Mouse (Mus musculus): ENCODE results near the gene Lrrc26. TPM values are rescaled to one million over a fixed set of nuclear protein-coding genes. Genes with fewer than 3 reads are reported as not detected.

The Lrrc26 gene
- total RNA-seq, 2 experiments from 2014 or later = not detected

- intact Hi-C loops (cut with DNase I; ENCODE audit: low total_unique reads) = no loop called here
- no peak for DNase-seq
These were observed 38.7 kb downstream of the Lrrc26 start for GRCm38 (mm10) chr2:25328440-25328839.

GRCm38 (mm10) chr2:25331470-25331869 lies 41.8 kb downstream of the Lrrc26 start:
- intact Hi-C loops (cut with DNase I; ENCODE audit: low total_unique reads) = no loop called here
- no peak for DNase-seq

GRCm38 (mm10) chr2:25332286-25333160 lies 42.8 kb downstream of the Lrrc26 start, which contains the start of gene Man1b1:
Gene Man1b1, plus strand, starts transcription at chr2:25332338.
- intact Hi-C loops (cut with DNase I; ENCODE audit: low total_unique reads) = no loop called here

GRCm38 (mm10) chr2:25333569-25333968 lies 43.9 kb downstream of the Lrrc26 start:
- DNase-seq = no peak
- intact Hi-C loops (cut with DNase I; ENCODE audit: low total_unique reads) = no loop called here

More at GRCm38 (mm10) chr2:25332286-25333160, 42.8 kb downstream of the Lrrc26 start, which contains the start of gene Man1b1:
- peak; percentile 99 for DNase-seq

GRCm38 (mm10) chr2:25338303-25338702 lies 48.6 kb downstream of the Lrrc26 start:
- intact Hi-C loops (cut with DNase I; ENCODE audit: low total_unique reads) = no loop called here
- DNase-seq = no peak

Other genes with a start within 250 kb of the Lrrc26 start
- gene Nsmf, start 235.6 kb upstream of the Lrrc26 start, total RNA-seq (2021) = 10 to 100 TPM; 16.7 to 19.5 TPM
- not detected for gene Entpd8, start 209.6 kb upstream of the Lrrc26 start, total RNA-seq (2021)
- not detected for gene Noxa1, start 194.8 kb upstream of the Lrrc26 start, total RNA-seq (2021)
- gene Nrarp, start 109.2 kb upstream of the Lrrc26 start, total RNA-seq (2021) = 10 to 100 TPM; 11.3 to 13.6 TPM
- gene Tor4a, start 93.0 kb upstream of the Lrrc26 start, total RNA-seq (2021) = 1 to 10 TPM; 1.9 TPM
- 10 to 100 TPM; 24.1 to 26.1 TPM for gene Nelfb, start 78.4 kb upstream of the Lrrc26 start, total RNA-seq (2021)
- not detected for gene Stpg3, start 75.3 kb upstream of the Lrrc26 start, total RNA-seq (2021)
- not detected for gene Fam166a, start 71.2 kb upstream of the Lrrc26 start, total RNA-seq (2021)
- 100 to 1,000 TPM; 291 to 431 TPM for gene Tubb4b, start 65.2 kb upstream of the Lrrc26 start, total RNA-seq (2021)
- gene Slc34a3, start 55.6 kb upstream of the Lrrc26 start, total RNA-seq (2021) = not detected
- not detected for gene Rnf224, start 53.1 kb upstream of the Lrrc26 start, total RNA-seq (2021)
- gene Rnf208, start 47.7 kb upstream of the Lrrc26 start, total RNA-seq (2021) = 1 to 10 TPM in 1 of 2 experiments, under 1 TPM in 1; 0.66 to 1.4 TPM
- gene Cysrt1, start 47.5 kb upstream of the Lrrc26 start, total RNA-seq (2021) = not detected
- gene AL732309.1, start 43.1 kb upstream of the Lrrc26 start, total RNA-seq (2021) = 1 to 10 TPM in 1 of 2 experiments, not detected in 1; 1.5 TPM
- 10 to 100 TPM; 13.5 to 13.6 TPM for gene Tmem203, start 34.5 kb upstream of the Lrrc26 start, total RNA-seq (2021)
- 1 to 10 TPM; 2.8 to 5.0 TPM for gene Tprn, start 27.3 kb upstream of the Lrrc26 start, total RNA-seq (2021)
- 10 to 100 TPM; 28.9 to 34.2 TPM for gene Ssna1, start 17.5 kb upstream of the Lrrc26 start, total RNA-seq (2021)
- gene Anapc2, start 17.4 kb upstream of the Lrrc26 start, total RNA-seq (2021) = 10 to 100 TPM; 29.7 to 31.0 TPM
- gene Tmem210, start 1.8 kb upstream of the Lrrc26 start, total RNA-seq (2021) = not detected
- gene Grin1, start 29.3 kb downstream of the Lrrc26 start, total RNA-seq (2021) = under 1 TPM in 1 of 2 experiments, not detected in 1; 0.22 TPM
- 10 to 100 TPM; 16.7 to 17.0 TPM for gene Man1b1, start 42.4 kb downstream of the Lrrc26 start, total RNA-seq (2021)
- gene Dpp7, start 66.4 kb downstream of the Lrrc26 start, total RNA-seq (2021) = 1 to 10 TPM; 6.0 to 6.6 TPM
- gene Uap1l1, start 75.8 kb downstream of the Lrrc26 start, total RNA-seq (2021) = 1 to 10 TPM; 5.2 to 5.8 TPM
- 1 to 10 TPM; 1.2 to 1.6 TPM for gene Sapcd2, start 82.4 kb downstream of the Lrrc26 start, total RNA-seq (2021)
- gene Entpd2, start 106.0 kb downstream of the Lrrc26 start, total RNA-seq (2021) = 10 to 100 TPM; 19.0 to 25.2 TPM
- 10 to 100 TPM; 24.0 to 28.1 TPM for gene Npdc1, start 109.4 kb downstream of the Lrrc26 start, total RNA-seq (2021)
- not detected for gene Fut7, start 133.4 kb downstream of the Lrrc26 start, total RNA-seq (2021)
- gene Abca2, start 138.8 kb downstream of the Lrrc26 start, total RNA-seq (2021) = 10 to 100 TPM in 1 of 2 experiments, 1 to 10 TPM in 1; 9.2 to 11.6 TPM
- not detected for gene Clic3, start 166.9 kb downstream of the Lrrc26 start, total RNA-seq (2021)
- gene Paxx, start 171.2 kb downstream of the Lrrc26 start, total RNA-seq (2021) = 10 to 100 TPM; 15.7 to 18.9 TPM
- gene Ptgds, start 180.1 kb downstream of the Lrrc26 start, total RNA-seq (2021) = 1 to 10 TPM; 1.3 to 1.4 TPM
- not detected for gene Lcn12, start 204.0 kb downstream of the Lrrc26 start, total RNA-seq (2021)
- gene Fbxw5, start 210.8 kb downstream of the Lrrc26 start, total RNA-seq (2021) = 10 to 100 TPM; 68.6 to 70.5 TPM
- gene C8g, start 211.8 kb downstream of the Lrrc26 start, total RNA-seq (2021) = under 1 TPM; 0.91 to 0.98 TPM

Data from gastrocnemius, postnatal 14 days (tissue).